In the genomic region with DNA sequence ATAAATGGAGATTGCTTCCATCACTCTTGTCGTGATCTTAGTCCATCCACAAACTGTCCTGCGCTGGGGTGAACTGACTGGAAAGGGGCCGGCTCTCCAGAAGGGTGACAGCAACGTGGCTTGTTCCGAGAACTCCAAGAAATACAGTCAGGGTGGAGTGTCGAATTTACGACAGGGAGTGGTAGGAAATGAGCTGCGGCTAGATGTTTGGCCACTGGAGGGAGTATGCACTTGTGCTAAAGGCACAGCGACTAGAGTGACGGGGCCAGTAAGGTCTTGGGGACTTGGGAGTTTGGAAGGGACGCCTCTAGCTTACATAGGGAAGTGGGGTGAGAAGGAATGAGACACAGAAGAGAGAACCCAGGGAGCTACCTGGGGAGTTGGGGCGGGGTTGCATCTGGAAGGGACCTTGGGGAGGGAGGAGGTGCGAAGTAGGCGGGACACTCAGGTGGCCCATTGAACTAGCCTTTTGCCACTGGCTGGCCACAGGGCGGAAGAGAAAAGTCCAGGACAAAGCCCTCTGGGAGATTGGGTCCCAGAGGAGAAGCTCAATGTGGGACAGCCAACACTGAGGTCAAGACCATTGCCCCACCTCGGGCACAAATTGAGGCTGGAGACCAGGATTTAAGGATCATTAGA, we compare ENCODE assay signal across 8 mouse cellular contexts. TPM values are rescaled to one million over a fixed set of nuclear protein-coding genes. Genes with fewer than 3 reads are reported as not detected.
A peak's percentile ranks its signal among the peaks of the same experiment; 100 is the strongest.
DNase-seq lines count a peak whose midpoint lies in the region; ATAC-seq and TF ChIP-seq lines count a peak whose summit lies in the region.

A gene (plus strand): TSS at position 516 of the 639 bp plus-strand sequence.

- no peaks in the 10 kb centered on the region; the same call in 1 of the 2 replicates for H3K36me3 ChIP-seq in hindbrain, embryonic 12.5 days

- peak; percentile 63 for TF ChIP-seq CTCF in Patski (IDR thresholded peaks at IDR 0.05)

- peak; percentile 63 for ATAC-seq in Patski
- peak; percentile 51 for ATAC-seq in frontal cortex, adult (ENCODE audit: low TSS enrichment)
- peak; percentile 47 for ATAC-seq in hindbrain, embryonic 12.5 days (ENCODE audit: low FRiP score)

- in situ Hi-C loops in Patski (cut with MboI; ENCODE audit: low pct_unique_long_range_greater_than_20kb) = no loop called here

- H3K4me1 ChIP-seq in hindbrain, embryonic 12.5 days = peaks cover 28% of the 10 kb centered on the region

- peak within 1 kb of the TSS; percentile 62 for H3K4me2 ChIP-seq in hindbrain, embryonic 12.5 days (replicated peaks)

- H3K9me3 ChIP-seq in hindbrain, embryonic 12.5 days (replicated peaks) = no peaks in the 10 kb centered on the region

- no peaks in the 10 kb centered on the region for H3K27me3 ChIP-seq in Patski
- H3K27me3 ChIP-seq in hindbrain, embryonic 12.5 days = no peaks in the 10 kb centered on the region

- CTCF ChIA-PET in Patski (lab: Charles Lee) = interaction anchor here (1.0 to 1.9 kb wide), 8 partner anchors 10 to 305 kb away, joined by 3 to 12 read pairs (median 4); a partner anchor contains a TSS

- WGBS in hindbrain, embryonic 12.5 days = under 1% methylated on average over 16 of the region's 16 CpGs

- H3K9ac ChIP-seq in hindbrain, embryonic 12.5 days = peak within 1 kb of the TSS; percentile 96

- DNase-seq in Patski (ENCODE audit: low read depth, low spot score) = peak; percentile 56
- DNase-seq in cerebellum, adult 9-11 months = peak; percentile 86
- peak; percentile 81 to 82 for DNase-seq in layer of hippocampus, postnatal 10 days (ENCODE audit: low spot score in 2 of 2)
- DNase-seq in lung, postnatal 25 days (ENCODE audit: low spot score) = peak; percentile 94
- peak; percentile 91 for DNase-seq in retina, postnatal 1 day
- peak; percentile 90 for DNase-seq in thymus, postnatal 4 days

- H3K27ac ChIP-seq in hindbrain, embryonic 12.5 days = peak within 1 kb of the TSS; percentile 74

- POLR2A ChIA-PET in Patski (lab: Charles Lee) = no interaction called here

- peak within 1 kb of the TSS; percentile 93 for H3K4me3 ChIP-seq in hindbrain, embryonic 12.5 days

RNA-seq across cellular contexts. Expression of the gene that starts here (rescaled TPM):
- polyA plus RNA-seq in Patski (2021) = 0.58 TPM
- 5.9 and 6.5 TPM in 2 replicates for polyA plus RNA-seq in hindbrain, embryonic 12.5 days (2016; fragmentation: Nextera tagmentation; extraction: Ambion mirVana)
- 1 to 10 TPM; 4.2 to 4.3 TPM for total RNA-seq in layer of hippocampus, postnatal 10 days (2021)

Comparison
In these comparisons a context has a peak if more than half of its experiments do, and no peak if none do; other contexts are left out.
1. Peak in every context shown above with its lines: DNase-seq, ATAC-seq, H3K4me3 ChIP-seq and H3K27ac ChIP-seq.
2. Peak in DNase-seq and ATAC-seq in Patski; RNA of the gene not detected or under 1 TPM.